Mouse (Mus musculus): ENCODE data around the gene Nfic. TPM values are rescaled to one million over a fixed set of nuclear protein-coding genes. Genes with fewer than 3 reads are reported as not detected.

Gene Nfic
- polyA plus RNA-seq, 1 experiment, result 31.8 TPM

- TF ChIP-seq POLR2A (IDR thresholded peaks at IDR 0.05; ENCODE audit: borderline replicate concordance, low read depth, low read length) (no peak), CTCF (IDR thresholded peaks at IDR 0.05; ENCODE audit: low read depth, low read length) (no peak)
- Histone ChIP-seq H3K27ac (ENCODE audit: insufficient read depth, low read depth, low read length) (no peak overlapping the region), H3K4me1 (ENCODE audit: control insufficient read depth, insufficient read depth, low read length) (peaks cover 27% of the 10 kb centered on the region), H3K4me3 (ENCODE audit: insufficient read depth, low read length) (peak overlapping the region; percentile 74)
Measured at GRCm38 (mm10) chr10:81427327-81427726, 28.1 kb downstream of the Nfic start.

GRCm38 (mm10) chr10:81426897-81427296 lies 28.5 kb downstream of the Nfic start:
- Histone ChIP-seq H3K4me1 (ENCODE audit: control insufficient read depth, insufficient read depth, low read length) (peaks cover 24% of the 10 kb centered on the region), H3K4me3 (ENCODE audit: insufficient read depth, low read length) (peak overlapping the region; percentile 74), H3K27ac (ENCODE audit: insufficient read depth, low read depth, low read length) (no peak overlapping the region)
- TF ChIP-seq CTCF (IDR thresholded peaks at IDR 0.05; ENCODE audit: low read depth, low read length), result no peak

DNA sequence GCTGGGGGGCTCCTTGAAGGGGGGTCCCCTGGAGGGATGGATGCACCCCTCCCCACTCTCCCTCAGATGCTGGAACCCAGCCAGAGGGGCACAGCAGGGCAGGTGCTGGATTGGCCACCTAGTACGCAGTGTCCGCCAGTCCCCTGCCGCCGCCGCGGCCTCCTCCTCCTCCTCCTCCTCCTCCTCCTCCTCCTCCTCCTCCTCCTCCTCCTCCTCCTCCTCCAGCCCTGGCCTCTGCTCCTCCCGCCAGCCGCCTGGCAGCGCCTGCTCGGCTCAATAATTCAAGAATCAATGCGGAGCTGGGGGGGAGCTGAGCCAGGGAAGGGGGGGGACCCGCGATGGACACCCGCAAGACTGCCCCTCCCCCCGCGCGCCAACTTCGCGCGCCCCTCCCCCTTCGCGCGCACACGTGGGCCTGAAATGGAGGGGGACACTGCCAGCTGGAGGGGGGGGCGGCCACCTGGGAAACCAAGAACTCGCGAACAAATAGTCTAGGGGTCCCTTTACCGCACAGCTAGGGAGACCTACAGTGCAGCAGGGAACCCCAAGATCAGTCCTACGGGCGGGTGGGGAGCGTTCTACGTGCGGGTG lies 29.3 kb downstream of the Nfic start:
- peak overlapping the region; percentile 74 for H3K4me3 ChIP-seq (ENCODE audit: insufficient read depth, low read length)
- H3K4me1 ChIP-seq (ENCODE audit: control insufficient read depth, insufficient read depth, low read length), result peaks cover 18% of the 10 kb centered on the region
- TF ChIP-seq POLR2A (IDR thresholded peaks at IDR 0.05; ENCODE audit: borderline replicate concordance, low read depth, low read length) (no peak), CTCF (IDR thresholded peaks at IDR 0.05; ENCODE audit: low read depth, low read length) (no peak)
- H3K27ac ChIP-seq (ENCODE audit: insufficient read depth, low read depth, low read length), result no peak overlapping the region

DNA sequence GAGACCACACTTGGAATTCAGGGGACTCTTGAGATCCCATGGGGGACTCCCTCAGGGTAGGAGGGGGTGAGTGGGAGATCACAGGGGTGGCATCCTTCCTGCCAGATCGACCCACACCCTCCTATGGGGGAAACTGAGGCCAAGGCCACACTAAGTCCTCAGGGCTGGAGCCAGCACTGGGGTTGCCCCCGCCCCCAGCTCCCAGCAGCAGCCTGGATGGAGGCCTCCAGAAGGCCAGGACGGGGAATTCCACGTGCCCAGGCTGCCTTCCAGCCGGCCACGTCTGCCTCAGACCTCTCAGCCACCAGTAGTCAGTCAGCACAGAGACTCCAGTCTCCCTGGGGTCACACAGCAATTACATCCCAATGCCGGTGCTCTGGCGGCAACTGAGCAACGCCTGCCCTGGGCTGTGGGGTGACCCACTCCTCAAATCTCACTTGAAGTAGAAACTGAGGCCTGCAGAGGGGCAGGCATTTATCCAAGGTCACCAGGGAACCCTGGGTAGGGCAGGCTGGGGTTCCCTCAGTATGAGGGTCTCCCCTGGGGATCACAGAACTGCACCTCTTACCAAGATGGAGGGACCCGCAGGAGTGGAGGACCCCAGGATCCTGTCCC lies 30.1 kb downstream of the Nfic start:
- peaks cover 17% of the 10 kb centered on the region for H3K4me1 ChIP-seq (ENCODE audit: control insufficient read depth, insufficient read depth, low read length)
- H3K27ac ChIP-seq (ENCODE audit: insufficient read depth, low read depth, low read length), result no peak overlapping the region
- H3K4me3 ChIP-seq (ENCODE audit: insufficient read depth, low read length), result no peak overlapping the region
- TF ChIP-seq CTCF (IDR thresholded peaks at IDR 0.05; ENCODE audit: low read depth, low read length) (no peak), POLR2A (IDR thresholded peaks at IDR 0.05; ENCODE audit: borderline replicate concordance, low read depth, low read length) (no peak)

- Histone ChIP-seq H3K4me1 (ENCODE audit: control insufficient read depth, insufficient read depth, low read length) (peaks cover 17% of the 10 kb centered on the region), H3K4me3 (ENCODE audit: insufficient read depth, low read length) (no peak overlapping the region), H3K27ac (ENCODE audit: insufficient read depth, low read depth, low read length) (no peak overlapping the region)
- TF ChIP-seq CTCF (IDR thresholded peaks at IDR 0.05; ENCODE audit: low read depth, low read length) (no peak), POLR2A (IDR thresholded peaks at IDR 0.05; ENCODE audit: borderline replicate concordance, low read depth, low read length) (no peak)
Measured at GRCm38 (mm10) chr10:81424246-81425051, 31.0 kb downstream of the Nfic start.

GRCm38 (mm10) chr10:81423476-81424245 lies 31.8 kb downstream of the Nfic start:
- Histone ChIP-seq H3K27ac (ENCODE audit: insufficient read depth, low read depth, low read length) (no peak overlapping the region), H3K4me1 (ENCODE audit: control insufficient read depth, insufficient read depth, low read length) (peaks cover 10% of the 10 kb centered on the region; the same call in 1 of the 2 replicates), H3K4me3 (ENCODE audit: insufficient read depth, low read length) (no peak overlapping the region)
- TF ChIP-seq POLR2A (IDR thresholded peaks at IDR 0.05; ENCODE audit: borderline replicate concordance, low read depth, low read length) (no peak), CTCF (IDR thresholded peaks at IDR 0.05; ENCODE audit: low read depth, low read length) (no peak)

GRCm38 (mm10) chr10:81422661-81423217 lies 32.7 kb downstream of the Nfic start:
- Histone ChIP-seq H3K27ac (ENCODE audit: insufficient read depth, low read depth, low read length) (no peak overlapping the region), H3K4me3 (ENCODE audit: insufficient read depth, low read length) (no peak overlapping the region), H3K4me1 (ENCODE audit: control insufficient read depth, insufficient read depth, low read length) (peaks cover 10% of the 10 kb centered on the region; the same call in 1 of the 2 replicates)
- TF ChIP-seq POLR2A (IDR thresholded peaks at IDR 0.05; ENCODE audit: borderline replicate concordance, low read depth, low read length), result no peak
- no peak for TF ChIP-seq CTCF (IDR thresholded peaks at IDR 0.05; ENCODE audit: low read depth, low read length)

GRCm38 (mm10) chr10:81422191-81422590 lies 33.2 kb downstream of the Nfic start:
- H3K4me1 ChIP-seq (ENCODE audit: control insufficient read depth, insufficient read depth, low read length), result peaks cover 7% of the 10 kb centered on the region; the same call in 1 of the 2 replicates
- no peak for TF ChIP-seq POLR2A (IDR thresholded peaks at IDR 0.05; ENCODE audit: borderline replicate concordance, low read depth, low read length)
- no peak for TF ChIP-seq CTCF (IDR thresholded peaks at IDR 0.05; ENCODE audit: low read depth, low read length)
- no peak overlapping the region for H3K4me3 ChIP-seq (ENCODE audit: insufficient read depth, low read length)
- no peak overlapping the region for H3K27ac ChIP-seq (ENCODE audit: insufficient read depth, low read depth, low read length)

DNA sequence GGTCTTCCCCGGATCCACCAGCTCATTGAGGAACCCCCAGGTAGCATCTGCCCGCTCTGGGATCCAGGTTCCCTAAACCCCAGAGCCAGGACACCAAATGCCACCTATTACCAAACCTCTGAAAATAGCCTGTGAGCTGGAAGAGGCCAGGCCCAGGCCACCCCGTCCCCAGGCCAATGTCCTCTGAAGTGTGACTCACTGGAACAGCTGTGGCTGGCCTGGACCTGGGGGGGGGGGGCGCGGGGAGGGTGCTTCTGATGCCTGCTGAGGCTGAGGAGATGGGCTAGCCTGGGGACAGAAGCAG lies 33.7 kb downstream of the Nfic start:
- H3K4me3 ChIP-seq (ENCODE audit: insufficient read depth, low read length), result no peak overlapping the region
- peaks cover 6% of the 10 kb centered on the region; the same call in 1 of the 2 replicates for H3K4me1 ChIP-seq (ENCODE audit: control insufficient read depth, insufficient read depth, low read length)
- H3K27ac ChIP-seq (ENCODE audit: insufficient read depth, low read depth, low read length), result no peak overlapping the region
- TF ChIP-seq POLR2A (IDR thresholded peaks at IDR 0.05; ENCODE audit: borderline replicate concordance, low read depth, low read length) (no peak), CTCF (IDR thresholded peaks at IDR 0.05; ENCODE audit: low read depth, low read length) (no peak)
